Mouse (Mus musculus): ENCODE results near the gene Sik1.
A peak's percentile ranks its signal among the peaks of the same experiment; 100 is the strongest.

Gene Sik1

GRCm38 (mm10) chr17:31806496-31806895, 49.1 kb downstream of the Sik1 start:
- DNase-seq (ENCODE audit: inconsistent ontology term), result no peak

- DNase-seq (ENCODE audit: inconsistent ontology term), result peak; percentile 60
These were observed 49.6 kb downstream of the Sik1 start for GRCm38 (mm10) chr17:31806025-31806424.

- no peak for DNase-seq (ENCODE audit: inconsistent ontology term)
These were observed 50.0 kb downstream of the Sik1 start for GRCm38 (mm10) chr17:31805585-31805984.

- DNase-seq (ENCODE audit: inconsistent ontology term), result no peak
These were observed 53.2 kb downstream of the Sik1 start for GRCm38 (mm10) chr17:31802272-31803017.

GRCm38 (mm10) chr17:31800852-31801363, 54.7 kb downstream of the Sik1 start:
- DNase-seq (ENCODE audit: inconsistent ontology term), result no peak

GRCm38 (mm10) chr17:31795893-31796292, 59.7 kb downstream of the Sik1 start:
- DNase-seq (ENCODE audit: inconsistent ontology term), result no peak
